ENCODE assay signal across 9 mouse cellular contexts in genomic region chr16:93615118-93615870, GRCm38 (mm10). TPM values are rescaled to one million over a fixed set of nuclear protein-coding genes. Genes with fewer than 3 reads are reported as not detected.
A peak's percentile ranks its signal among the peaks of the same experiment; 100 is the strongest.
DNase-seq lines count a peak whose midpoint lies in the region; ATAC-seq and TF ChIP-seq lines count a peak whose summit lies in the region.
"Had no signal": no experiment of that assay in that cellular context is flagged by ENCODE, and none has a peak within 500 bp of the region (broad histone marks: within the 10 kb centered on the region; RNA-seq: fewer than 3 reads in every experiment).

No protein-coding gene starts in this region.

- H3K36me3 ChIP-seq in kidney, embryonic 14.5 days (ENCODE audit: control insufficient read depth, insufficient read depth, low read length) = peaks cover 9% of the 10 kb centered on the region; the same call in 1 of the 2 replicates
- 0 out of 2 replicates have a peak, but pooled peaks cover 3% of the 10 kb centered on the region for H3K36me3 ChIP-seq in thymus, adult 2 months (ENCODE audit: control insufficient read depth, insufficient read depth, low read length)

- ATAC-seq in kidney, embryonic 14.5 days (ENCODE audit: low FRiP score, low TSS enrichment) = no peak
- peak; percentile 93 for ATAC-seq in common myeloid progenitor, adult 5-6 weeks (replicated peaks; ENCODE audit: low read depth, poor library complexity, severe bottlenecking)

- H3K27ac ChIP-seq in kidney, embryonic 14.5 days (ENCODE audit: low read depth, low read length) = no peak overlapping the region
- no peak overlapping the region for H3K27ac ChIP-seq in thymus, adult 2 months (ENCODE audit: control insufficient read depth, insufficient read depth, low read length)
- H3K27ac ChIP-seq: lung, embryonic 15.5 days had no signal

- no peaks in the 10 kb centered on the region for H3K27me3 ChIP-seq in kidney, embryonic 14.5 days (ENCODE audit: control insufficient read depth, insufficient read depth, low read length)
- no peaks in the 10 kb centered on the region for H3K27me3 ChIP-seq in thymus, adult 2 months (ENCODE audit: control insufficient read depth, insufficient read depth, low read length)
- H3K27me3 ChIP-seq: lung, embryonic 15.5 days had no signal

- DNase-seq in kidney, adult 11 months = peak; percentile 67
- peak; percentile 81 for DNase-seq in ZHBTc4 (ENCODE audit: low read depth, low spot score)
- DNase-seq in heart, postnatal 4 days = peak; percentile 73
- DNase-seq in left cerebral cortex, postnatal 25 days (ENCODE audit: low spot score in 2 of 2) = peak; percentile 39 to 65
- peak; percentile 64 to 76 for DNase-seq in natural killer cell, adult 2 months (ENCODE audit: low spot score in 2 of 2)
- DNase-seq in thymus, adult 2 months = peak; percentile 85

- H3K4me1 ChIP-seq in kidney, embryonic 14.5 days (ENCODE audit: control insufficient read depth, insufficient read depth, low read length) = no peaks in the 10 kb centered on the region
- H3K4me1 ChIP-seq in thymus, adult 2 months (replicated peaks; ENCODE audit: control insufficient read depth, insufficient read depth, low read length) = no peaks in the 10 kb centered on the region
- H3K4me1 ChIP-seq: lung, embryonic 15.5 days had no signal

- WGBS in kidney, embryonic 14.5 days = 38% methylated on average over 5 of the region's 5 CpGs
- WGBS in thymus, adult 2 months = 40% methylated on average over 5 of the region's 5 CpGs

- intact Hi-C loops in left cerebral cortex, postnatal 25 days (cut with DNase I) = loop anchor here (10.0 kb wide), 1 partner anchor 150 kb away; no protein-coding TSS in a partner anchor

- H3K9ac ChIP-seq in kidney, embryonic 14.5 days (ENCODE audit: low read depth, low read length) = no peak overlapping the region
- H3K9ac ChIP-seq: lung, embryonic 15.5 days had no signal

- TF ChIP-seq CTCF in thymus, adult 2 months (IDR thresholded peaks at IDR 0.05; ENCODE audit: borderline replicate concordance, control insufficient read depth, extremely low read depth, insufficient read depth, low read length, poor library complexity) = peak; percentile 66; the same call in 1 of the 2 replicates

- no peak overlapping the region for H3K4me2 ChIP-seq in kidney, embryonic 14.5 days (replicated peaks; ENCODE audit: low read depth, low read length)
- H3K4me2 ChIP-seq: lung, embryonic 15.5 days had no signal

- no peak for TF ChIP-seq POLR2A in thymus, adult 2 months (IDR thresholded peaks at IDR 0.05; ENCODE audit: control insufficient read depth, extremely low read depth, insufficient read depth, low read length, poor library complexity)

- H3K9me3 ChIP-seq in kidney, embryonic 14.5 days (ENCODE audit: control insufficient read depth, low read length) = no peaks in the 10 kb centered on the region
- H3K9me3 ChIP-seq: lung, embryonic 15.5 days had no signal

- H3K4me3 ChIP-seq in kidney, embryonic 14.5 days (ENCODE audit: low read length) = no peak overlapping the region
- H3K4me3 ChIP-seq in thymus, adult 2 months (ENCODE audit: control insufficient read depth, insufficient read depth, low read length) = no peak overlapping the region
- H3K4me3 ChIP-seq: lung, embryonic 15.5 days had no signal

RNA-seq across cellular contexts. Expression of gene Cbr1, which starts 9.6 kb away (rescaled TPM):
- 96.0 and 104 TPM in 2 replicates for polyA plus RNA-seq in kidney, embryonic 14.5 days (2014; fragmentation: Nextera tagmentation; extraction: Ambion mirVana)
- 26.9 and 36.0 TPM in 2 replicates for total RNA-seq in common myeloid progenitor, adult 5-6 weeks (2017)
- 10 to 100 TPM; 25.9 to 26.2 TPM for total RNA-seq in heart, postnatal 4 days (2021)
- 10 to 100 TPM; 64.7 to 68.8 TPM for total RNA-seq in left cerebral cortex, postnatal 25 days (2021)
- polyA plus RNA-seq in thymus, adult 2 months (2012; rRNA removed) = 88.0 and 92.0 TPM in 2 replicates

RNA-seq across cellular contexts. Expression of gene Setd4, which starts 11.4 kb away (rescaled TPM):
- 12.4 and 13.9 TPM in 2 replicates for polyA plus RNA-seq in kidney, embryonic 14.5 days (2014; fragmentation: Nextera tagmentation; extraction: Ambion mirVana)
- total RNA-seq in common myeloid progenitor, adult 5-6 weeks (2017) = 8.0 and 19.1 TPM in 2 replicates
- total RNA-seq in heart, postnatal 4 days (2021) = 1 to 10 TPM; 2.0 to 2.3 TPM
- total RNA-seq in left cerebral cortex, postnatal 25 days (2021) = 10 to 100 TPM in 1 of 2 experiments, 1 to 10 TPM in 1; 9.5 to 10.9 TPM
- 39.2 and 39.7 TPM in 2 replicates for polyA plus RNA-seq in thymus, adult 2 months (2012; rRNA removed)

RNA-seq across cellular contexts. Expression of gene Gm5678, which starts 12.6 kb away (rescaled TPM):
- polyA plus RNA-seq in kidney, embryonic 14.5 days (2014; fragmentation: Nextera tagmentation; extraction: Ambion mirVana) = not detected in 2 replicates
- not detected in 2 replicates for total RNA-seq in common myeloid progenitor, adult 5-6 weeks (2017)
- total RNA-seq in heart, postnatal 4 days (2021) = 1 to 10 TPM in 1 of 2 experiments, under 1 TPM in 1; 0.62 to 1.5 TPM
- total RNA-seq in left cerebral cortex, postnatal 25 days (2021) = 1 to 10 TPM; 3.4 to 4.0 TPM
- 0.14 TPM in 1 of 2 replicates, not detected in the other for polyA plus RNA-seq in thymus, adult 2 months (2012; rRNA removed)
- polyA plus RNA-seq: lung, embryonic 15.5 days had no signal
